Mouse (Mus musculus): Measurements from ENCODE around the gene Krt35. TPM values are rescaled to one million over a fixed set of nuclear protein-coding genes. Genes with fewer than 3 reads are reported as not detected.

The Krt35 gene
- total RNA-seq, 2 experiments from 2014 or later = not detected

- no peak overlapping the region for H3K4me3 ChIP-seq
- no peak overlapping the region for H3K27ac ChIP-seq
- no peak for DNase-seq (ENCODE audit: low spot score in 2 of 2)
- no peak for TF ChIP-seq CTCF (conservative IDR thresholded peaks at IDR 0.05)
These were observed 6.8 kb upstream of the Krt35 start for GRCm38 (mm10) chr11:100102693-100103429.

GRCm38 (mm10) chr11:100100391-100100790 is 4.3 kb upstream of the Krt35 start:
- no peak for TF ChIP-seq CTCF (conservative IDR thresholded peaks at IDR 0.05)
- Histone ChIP-seq H3K4me3 (no peak overlapping the region), H3K27ac (no peak overlapping the region)
- DNase-seq (ENCODE audit: low spot score in 2 of 2) = no peak

- DNase-seq (ENCODE audit: low spot score in 2 of 2) = no peak
- no peak overlapping the region for H3K4me3 ChIP-seq
These were observed 1.8 kb upstream of the Krt35 start for GRCm38 (mm10) chr11:100097819-100098218.

GRCm38 (mm10) chr11:100088378-100089025 is 7.5 kb downstream of the Krt35 start:
- DNase-seq (ENCODE audit: low spot score in 2 of 2) = no peak
- H3K27ac ChIP-seq = no peak overlapping the region
- no peak for TF ChIP-seq CTCF (conservative IDR thresholded peaks at IDR 0.05)
- H3K4me3 ChIP-seq = no peak overlapping the region

More at GRCm38 (mm10) chr11:100097819-100098218, 1.8 kb upstream of the Krt35 start:
- TF ChIP-seq CTCF (conservative IDR thresholded peaks at IDR 0.05) = no peak
- no peak overlapping the region for H3K27ac ChIP-seq

GRCm38 (mm10) chr11:100087861-100088260 is 8.2 kb downstream of the Krt35 start, which contains the start of gene Krt32:
TSS of gene Krt32 (minus strand) at chr11:100088226.
- Histone ChIP-seq H3K4me3 (no peak within 1 kb of the TSS), H3K27ac (no peak within 1 kb of the TSS)
- no peak for DNase-seq (ENCODE audit: low spot score in 2 of 2)
- TF ChIP-seq CTCF (conservative IDR thresholded peaks at IDR 0.05) = no peak

GRCm38 (mm10) chr11:100073873-100074272 is 22.2 kb downstream of the Krt35 start:
- no peak for DNase-seq (ENCODE audit: low spot score in 2 of 2)
- TF ChIP-seq CTCF (conservative IDR thresholded peaks at IDR 0.05) = no peak
- no peak overlapping the region for H3K27ac ChIP-seq
- H3K4me3 ChIP-seq = no peak overlapping the region

- DNase-seq (ENCODE audit: low spot score in 2 of 2) = no peak
- Histone ChIP-seq H3K27ac (no peak overlapping the region), H3K4me3 (no peak overlapping the region)
- no peak for TF ChIP-seq CTCF (conservative IDR thresholded peaks at IDR 0.05)
These were observed 28.6 kb downstream of the Krt35 start for GRCm38 (mm10) chr11:100067293-100068036.

- no peak overlapping the region for H3K27ac ChIP-seq
- no peak overlapping the region for H3K4me3 ChIP-seq
- DNase-seq (ENCODE audit: low spot score in 2 of 2) = no peak
- no peak for TF ChIP-seq CTCF (conservative IDR thresholded peaks at IDR 0.05)
These were observed 29.6 kb downstream of the Krt35 start for GRCm38 (mm10) chr11:100066236-100067010.

- Histone ChIP-seq H3K27ac (no peak overlapping the region), H3K4me3 (no peak overlapping the region)
- DNase-seq (ENCODE audit: low spot score in 2 of 2) = no peak
- peak; percentile 46 for TF ChIP-seq CTCF (conservative IDR thresholded peaks at IDR 0.05)
These were observed 37.2 kb downstream of the Krt35 start for GRCm38 (mm10) chr11:100058875-100059274.

- Histone ChIP-seq H3K4me3 (no peak overlapping the region), H3K27ac (no peak overlapping the region)
- no peak for DNase-seq (ENCODE audit: low spot score in 2 of 2)
- no peak for TF ChIP-seq CTCF (conservative IDR thresholded peaks at IDR 0.05)
These were observed 40.1 kb downstream of the Krt35 start for GRCm38 (mm10) chr11:100055686-100056655.

- DNase-seq (ENCODE audit: low spot score in 2 of 2) = no peak
- Histone ChIP-seq H3K27ac (no peak within 1 kb of the TSS), H3K4me3 (no peak within 1 kb of the TSS)
- no peak for TF ChIP-seq CTCF (conservative IDR thresholded peaks at IDR 0.05)
These were observed 45.6 kb downstream of the Krt35 start, which contains the start of gene Krt31 for GRCm38 (mm10) chr11:100050451-100050850. TSS of gene Krt31 (minus strand) at chr11:100050551.
